Mouse (Mus musculus) C2C12 (cell line): ENCODE data around the gene Gm49337. TPM values are rescaled to one million over a fixed set of nuclear protein-coding genes. Genes with fewer than 3 reads are reported as not detected.

Experiments used
- H3K27me3 ChIP-seq: one replicate; pipeline ENCODE4 v1.6.1; 2011; ENCODE audit not compliant: control insufficient read depth, insufficient read depth, insufficient read length
- H3K36me3 ChIP-seq: one replicate; pipeline ENCODE4 v1.6.1; 2011; ENCODE audit not compliant: control insufficient read depth, insufficient read depth
- H3K4me3 ChIP-seq: one replicate; pipeline ENCODE4 v1.5.1; 2011; ENCODE audit warnings: mild to moderate bottlenecking, control low read depth; ENCODE audit not compliant: poor library complexity, insufficient read depth, severe bottlenecking
- H3K79me2 ChIP-seq: one replicate; pipeline ENCODE4 v1.6.1; 2011; ENCODE audit not compliant: control insufficient read depth, insufficient read depth
- H3K79me3 ChIP-seq: one replicate; pipeline ENCODE4 v1.6.1; 2011; ENCODE audit warnings: low read depth, control low read depth
- H3ac ChIP-seq: one replicate; pipeline ENCODE3; 2011; ENCODE audit warnings: low read depth; ENCODE audit not compliant: control insufficient read depth, insufficient read length
- CEBPB ChIP-seq: IDR thresholded peaks from one replicate; pipeline ENCODE4 v1.6.1; 2011; ENCODE audit warnings: low read depth, mild to moderate bottlenecking, control low read depth, moderate library complexity
- CTCF ChIP-seq: IDR thresholded peaks from one replicate; pipeline ENCODE4 v1.5.1; 2011; ENCODE audit not compliant: control insufficient read depth, insufficient read depth, insufficient read length
- FOSL1 ChIP-seq: IDR thresholded peaks from one replicate; pipeline ENCODE4 v1.8.0; 2011; ENCODE audit warnings: mild to moderate bottlenecking, low read length; ENCODE audit not compliant: poor library complexity, insufficient read depth, severe bottlenecking
- MAX ChIP-seq: IDR thresholded peaks from one replicate; pipeline ENCODE4 v1.6.1; 2011; ENCODE audit warnings: mild to moderate bottlenecking, control low read depth
- MYOD1 ChIP-seq: IDR thresholded peaks from one replicate; pipeline ENCODE4 v1.6.1; 2011; ENCODE audit warnings: low read depth; ENCODE audit not compliant: control insufficient read depth, insufficient read length
- MYOG ChIP-seq: IDR thresholded peaks from one replicate; pipeline ENCODE4 v1.6.1; 2011; ENCODE audit not compliant: control insufficient read depth, insufficient read length; ENCODE audit errors: extremely low read depth
- USF1 ChIP-seq: IDR thresholded peaks from one replicate; pipeline ENCODE4 v1.6.1; 2011; ENCODE audit warnings: low read depth, mild to moderate bottlenecking, control low read depth, moderate library complexity
- polyA plus RNA-seq: library from polyadenylated mRNA; unstranded; fragments of >200 nt; fragmentation: generic; extraction: Trizol; gene quantifications from one replicate; pipeline ENCODE4 v1.2.1, GENCODE M21; 2012; ENCODE audit warnings: missing spikeins

Gene Gm49337
- polyA plus RNA-seq, 1 experiment, result not detected

GRCm38 (mm10) chr4:116143891-116144717 lies 29.1 kb upstream of the Gm49337 start:
- H3ac ChIP-seq, result peak overlapping the region; percentile 60
- no peaks in the 10 kb centered on the region for H3K27me3 ChIP-seq
- no peaks in the 10 kb centered on the region for H3K79me3 ChIP-seq
- H3K4me3 ChIP-seq, result peak overlapping the region; percentile 50
- TF ChIP-seq MYOG (no peak), CEBPB (no peak), USF1 (no peak), FOSL1 (no peak), MYOD1 (no peak), MAX (no peak), CTCF (no peak)
- no peaks in the 10 kb centered on the region for H3K36me3 ChIP-seq
- no peaks in the 10 kb centered on the region for H3K79me2 ChIP-seq

- Histone ChIP-seq H3K27me3 (no peaks in the 10 kb centered on the region), H3K79me3 (peaks cover 13% of the 10 kb centered on the region), H3K79me2 (peaks cover 36% of the 10 kb centered on the region), H3K36me3 (peaks cover 29% of the 10 kb centered on the region), H3ac (peak overlapping the region; percentile 99), H3K4me3 (peak overlapping the region; percentile 57)
- TF ChIP-seq FOSL1 (no peak), CTCF (no peak), USF1 (no peak)
These were observed 23.4 kb upstream of the Gm49337 start for GRCm38 (mm10) chr4:116149812-116150155.

GRCm38 (mm10) chr4:116150156-116150861 lies 22.9 kb upstream of the Gm49337 start:
- TF ChIP-seq MYOD1, result no peak
- peak; percentile 65 for TF ChIP-seq MAX
- no peak for TF ChIP-seq CTCF
- Histone ChIP-seq H3K36me3 (peaks cover 33% of the 10 kb centered on the region), H3K27me3 (no peaks in the 10 kb centered on the region), H3ac (peak overlapping the region; percentile 99), H3K79me3 (peaks cover 13% of the 10 kb centered on the region), H3K79me2 (peaks cover 36% of the 10 kb centered on the region), H3K4me3 (peak overlapping the region; percentile 57)

GRCm38 (mm10) chr4:116150862-116151221 lies 22.3 kb upstream of the Gm49337 start:
- Histone ChIP-seq H3K79me3 (peaks cover 13% of the 10 kb centered on the region), H3K27me3 (no peaks in the 10 kb centered on the region), H3K4me3 (peak overlapping the region; percentile 57), H3K36me3 (peaks cover 39% of the 10 kb centered on the region), H3ac (peak overlapping the region; percentile 89), H3K79me2 (peaks cover 36% of the 10 kb centered on the region)
- no peak for TF ChIP-seq MYOG

GRCm38 (mm10) chr4:116151238-116151637 lies 21.9 kb upstream of the Gm49337 start, which contains the start of gene Lurap1:
Gene Lurap1 (minus strand): TSS chr4:116151338.
- peaks cover 36% of the 10 kb centered on the region for H3K79me2 ChIP-seq
- H3K36me3 ChIP-seq, result peaks cover 43% of the 10 kb centered on the region
- peak within 1 kb of the TSS; percentile 99 for H3ac ChIP-seq
- H3K79me3 ChIP-seq, result peaks cover 13% of the 10 kb centered on the region
- no peaks in the 10 kb centered on the region for H3K27me3 ChIP-seq
- TF ChIP-seq CTCF (no peak), FOSL1 (no peak), MYOG (no peak), MYOD1 (no peak), MAX (no peak), CEBPB (no peak), USF1 (no peak)
- H3K4me3 ChIP-seq, result peak within 1 kb of the TSS; percentile 57

GRCm38 (mm10) chr4:116152702-116153101 lies 20.5 kb upstream of the Gm49337 start:
- H3K79me3 ChIP-seq, result peaks cover 13% of the 10 kb centered on the region
- H3ac ChIP-seq, result no peak overlapping the region
- peaks cover 57% of the 10 kb centered on the region for H3K36me3 ChIP-seq
- H3K79me2 ChIP-seq, result peaks cover 36% of the 10 kb centered on the region
- TF ChIP-seq CEBPB, result no peak
- TF ChIP-seq MAX, result no peak
- TF ChIP-seq USF1, result no peak
- TF ChIP-seq FOSL1, result no peak
- TF ChIP-seq MYOG, result no peak
- TF ChIP-seq CTCF, result no peak
- no peak for TF ChIP-seq MYOD1
- H3K27me3 ChIP-seq, result no peaks in the 10 kb centered on the region
- H3K4me3 ChIP-seq, result no peak overlapping the region
